Mouse (Mus musculus) cerebellum, postnatal 10 days (tissue): ENCODE results near the gene Rhox4e.
"Not testable (repeated sequence)": the region's sequence is repeated elsewhere in the genome, so short reads cannot be mapped to it uniquely, and the experiment has no call there.

ENCODE experiments used
- DNase-seq, 2 experiments: peaks; one replicate each; pipeline ENCODE4 v3.0.0; 2021; ENCODE audit warnings: mixed read lengths in 2 of 2

Rhox4e gene

DNA sequence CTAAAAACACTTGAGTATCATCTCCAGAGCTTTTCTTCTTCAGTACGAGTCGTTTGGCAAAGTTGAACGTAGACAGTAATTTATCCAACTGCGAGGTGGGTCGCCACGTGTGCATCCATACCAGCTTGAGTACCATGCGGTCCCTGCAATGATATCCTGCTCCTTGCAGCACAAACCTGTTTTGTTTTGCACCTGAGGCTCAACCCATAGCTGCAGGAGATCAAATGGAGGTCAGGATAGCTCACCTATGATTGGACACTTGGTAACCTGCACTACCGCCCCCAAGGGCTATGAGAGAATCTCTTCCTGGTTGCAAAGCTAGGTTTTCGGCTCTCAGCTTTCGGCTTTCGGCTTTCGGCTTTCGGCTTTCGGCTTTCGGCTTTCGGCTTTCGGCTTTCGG lies at the start of gene Rhox4e:
Gene Rhox4e (plus strand): TSS at position 301 of the 400 bp plus-strand sequence.
- DNase-seq: not testable (repeated sequence)

DNA sequence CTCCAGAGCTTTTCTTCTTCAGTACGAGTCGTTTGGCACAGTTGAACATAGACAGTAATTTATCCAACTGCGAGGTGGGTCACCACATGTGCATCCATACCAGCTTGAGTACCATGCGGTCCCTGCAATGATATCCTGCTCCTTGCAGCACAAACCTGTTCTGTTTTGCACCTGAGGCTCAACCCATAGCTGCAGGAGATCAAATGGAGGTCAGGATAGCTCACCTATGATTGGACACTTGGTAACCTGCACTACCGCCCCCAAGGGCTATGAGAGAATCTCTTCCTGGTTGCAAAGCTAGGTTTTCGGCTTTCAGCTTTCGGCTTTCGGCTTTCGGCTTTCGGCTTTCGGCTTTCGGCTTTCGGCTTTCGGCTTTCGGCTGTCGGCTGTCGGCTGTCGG lies 43.2 kb upstream of the Rhox4e start, which contains the start of gene Rhox4d:
Gene Rhox4d (plus strand): TSS at position 301 of the 400 bp plus-strand sequence.
- not testable (repeated sequence) for DNase-seq

DNA sequence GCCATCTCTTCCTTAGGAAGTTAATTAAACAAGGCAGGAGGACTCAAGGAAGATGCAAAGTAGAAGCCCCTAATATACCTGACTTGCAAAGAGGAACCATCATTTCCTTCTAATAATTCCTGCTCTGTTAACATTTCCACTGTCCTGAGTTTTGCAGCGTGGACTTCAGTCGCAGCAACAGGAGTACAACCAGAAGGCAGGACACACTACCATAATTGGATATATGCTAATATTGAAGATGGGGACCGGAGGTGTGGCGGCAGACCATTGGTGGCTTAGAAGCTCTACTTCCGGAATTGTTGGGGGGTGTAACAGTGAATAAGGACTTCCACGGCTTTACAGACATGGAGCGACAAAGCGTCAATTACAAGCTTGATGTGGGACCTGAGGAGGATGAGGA lies 27.1 kb upstream of the Rhox4e start, which contains the start of gene Rhox2e:
Gene Rhox2e (plus strand): TSS at position 301 of the 400 bp plus-strand sequence.
- not testable (repeated sequence) for DNase-seq

DNA sequence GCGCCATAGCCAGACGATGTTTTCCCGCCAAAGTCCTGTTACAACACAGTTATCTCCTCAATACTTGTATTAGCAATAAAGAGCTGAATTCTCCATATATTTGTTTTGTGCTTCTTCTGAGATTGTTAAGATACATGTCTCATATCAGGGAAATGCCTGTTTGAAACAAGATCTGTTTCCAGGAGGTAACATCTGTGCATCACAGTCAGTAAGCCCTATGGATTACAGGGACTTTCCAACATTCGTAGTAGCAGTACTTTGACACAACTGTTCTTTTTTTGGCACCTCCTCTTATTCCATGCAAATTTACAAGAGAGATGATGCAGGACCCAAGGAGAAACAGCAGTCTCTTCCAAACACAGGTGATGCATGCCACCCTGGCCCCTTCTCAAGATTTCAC lies 15.5 kb upstream of the Rhox4e start, which contains the start of gene Rhox3e:
Gene Rhox3e (plus strand): TSS at position 301 of the 400 bp plus-strand sequence.
- DNase-seq: not testable (repeated sequence)

DNA sequence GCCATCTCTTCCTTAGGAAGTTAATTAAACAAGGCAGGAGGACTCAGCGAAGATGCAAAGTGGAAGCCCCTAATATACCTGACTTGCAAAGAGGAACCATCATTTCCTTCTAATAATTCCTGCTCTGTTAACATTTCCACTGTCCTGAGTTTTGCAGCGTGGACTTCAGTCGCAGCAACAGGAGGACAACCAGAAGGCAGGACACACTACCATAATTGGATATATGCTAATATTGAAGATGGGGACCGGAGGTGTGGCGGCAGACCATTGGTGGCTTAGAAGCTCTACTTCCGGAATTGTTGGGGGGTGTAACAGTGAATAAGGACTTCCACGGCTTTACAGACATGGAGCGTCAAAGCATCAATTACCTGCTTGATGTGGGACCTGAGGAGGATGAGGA lies 13.9 kb downstream of the Rhox4e start, which contains the start of gene Rhox2f:
Gene Rhox2f (plus strand): TSS at position 301 of the 400 bp plus-strand sequence.
- not testable (repeated sequence) for DNase-seq

DNA sequence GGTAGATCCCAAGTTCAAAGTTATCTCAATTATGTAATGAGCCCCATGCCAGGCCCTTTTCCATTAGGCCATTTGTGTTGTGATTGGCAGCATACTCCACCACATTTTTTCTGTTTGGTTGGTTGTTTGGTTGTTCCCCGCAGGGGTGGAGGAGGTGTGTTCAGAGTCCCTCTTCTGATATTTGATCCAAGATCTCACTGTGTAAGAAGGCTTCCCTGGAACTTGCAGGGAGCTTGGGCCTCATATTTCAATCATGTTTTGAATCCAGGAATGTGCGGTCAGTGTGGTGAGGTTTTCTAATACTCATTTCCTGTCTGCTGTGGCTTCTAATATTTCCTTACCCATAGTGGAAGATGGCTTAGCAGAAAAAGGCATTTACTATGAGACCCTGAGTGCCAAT lies 15.4 kb downstream of the Rhox4e start:
- DNase-seq: not testable (repeated sequence)

DNA sequence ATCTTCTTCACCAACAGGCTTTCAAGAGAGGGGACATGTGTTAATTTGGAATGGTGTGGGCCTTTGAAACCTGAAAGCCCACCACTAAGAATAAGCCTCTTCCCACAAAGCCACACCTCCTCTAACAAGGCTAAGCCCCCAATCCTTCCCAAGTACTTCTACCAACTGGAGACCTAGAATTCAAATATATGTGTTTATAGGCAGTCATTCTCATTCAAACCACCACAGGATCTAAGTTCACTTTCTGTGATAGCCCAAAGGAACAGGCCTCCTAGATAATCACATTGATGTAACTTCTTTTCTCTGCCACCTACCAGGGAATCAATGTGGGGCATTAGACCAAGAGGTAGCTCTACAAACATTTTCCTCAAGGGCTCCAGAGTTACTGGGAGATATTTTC lies 23.5 kb downstream of the Rhox4e start, which contains the start of gene Rhox3f:
Gene Rhox3f (plus strand): TSS at position 301 of the 400 bp plus-strand sequence.
- DNase-seq: not testable (repeated sequence)

DNA sequence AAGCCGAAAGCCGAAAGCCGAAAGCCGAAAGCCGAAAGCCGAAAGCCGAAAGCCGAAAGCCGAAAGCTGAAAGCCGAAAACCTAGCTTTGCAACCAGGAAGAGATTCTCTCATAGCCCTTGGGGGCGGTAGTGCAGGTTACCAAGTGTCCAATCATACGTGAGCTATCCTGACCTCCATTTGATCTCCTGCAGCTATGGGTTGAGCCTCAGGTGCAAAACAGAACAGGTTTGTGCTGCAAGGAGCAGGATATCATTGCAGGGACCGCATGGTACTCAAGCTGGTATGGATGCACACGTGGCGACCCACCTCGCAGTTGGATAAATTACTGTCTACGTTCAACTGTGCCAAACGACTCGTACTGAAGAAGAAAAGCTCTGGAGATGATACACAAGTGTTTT lies 50.4 kb downstream of the Rhox4e start, which contains the start of gene Rhox4f:
Gene Rhox4f (minus strand): TSS at position 101 of the 400 bp plus-strand sequence.
- not testable (repeated sequence) for DNase-seq
